ENCODE assay signal across 12 mouse cellular contexts in genomic region chr17:6741271-6741670, GRCm38 (mm10). TPM values are rescaled to one million over a fixed set of nuclear protein-coding genes. Genes with fewer than 3 reads are reported as not detected.
DNase-seq lines count a peak whose midpoint lies in the region; ATAC-seq and TF ChIP-seq lines count a peak whose summit lies in the region.
"Had no signal": no experiment of that assay in that cellular context is flagged by ENCODE, and none has a peak within 500 bp of the region (broad histone marks: within the 10 kb centered on the region; RNA-seq: fewer than 3 reads in every experiment).

No protein-coding gene starts in this region.

- no peak for ATAC-seq in intestine, postnatal 0 days
- ATAC-seq in intestine, embryonic 16.5 days = no peak
- ATAC-seq: activated CD4-positive, CD25-positive, alpha-beta regulatory T cell, adult 4 months had no signal

- H3K9me3 ChIP-seq in intestine, postnatal 0 days (ENCODE audit: control insufficient read depth) = no peaks in the 10 kb centered on the region
- no peaks in the 10 kb centered on the region for H3K9me3 ChIP-seq in intestine, embryonic 16.5 days (ENCODE audit: control insufficient read depth, low read length)
- H3K9me3 ChIP-seq: lung, embryonic 15.5 days had no signal

- peaks cover 83% of the 10 kb centered on the region for H3K36me3 ChIP-seq in intestine, postnatal 0 days (ENCODE audit: control insufficient read depth, insufficient read depth)
- H3K36me3 ChIP-seq in intestine, embryonic 16.5 days (ENCODE audit: control insufficient read depth, insufficient read depth, low read length) = peaks cover 26% of the 10 kb centered on the region

- H3K4me2 ChIP-seq in intestine, postnatal 0 days (replicated peaks; ENCODE audit: low read depth) = no peak overlapping the region
- H3K4me2 ChIP-seq in intestine, embryonic 16.5 days (ENCODE audit: low read depth, low read length) = no peak overlapping the region
- H3K4me2 ChIP-seq: lung, embryonic 15.5 days had no signal

- TF ChIP-seq CTCF in intestine, postnatal 0 days (IDR thresholded peaks at IDR 0.05; ENCODE audit: low read depth) = no peak

- WGBS in intestine, postnatal 0 days = 84% methylated on average over 12 of the region's 12 CpGs
- 84% methylated on average over 12 of the region's 12 CpGs for WGBS in intestine, embryonic 16.5 days

- H3K27ac ChIP-seq in intestine, postnatal 0 days (ENCODE audit: low read depth, low read length) = 0 out of 2 replicates have a peak overlapping the region, but pooled peaks have one; percentile 7
- H3K27ac ChIP-seq in intestine, embryonic 16.5 days (ENCODE audit: low read length) = no peak overlapping the region
- H3K27ac ChIP-seq: lung, embryonic 15.5 days had no signal

- no peaks in the 10 kb centered on the region for H3K27me3 ChIP-seq in intestine, postnatal 0 days (replicated peaks; ENCODE audit: control insufficient read depth, insufficient read depth, low read length)
- H3K27me3 ChIP-seq in intestine, embryonic 16.5 days (replicated peaks; ENCODE audit: control insufficient read depth, insufficient read depth, low read length) = no peaks in the 10 kb centered on the region
- H3K27me3 ChIP-seq: lung, embryonic 15.5 days had no signal

- peaks cover 13% of the 10 kb centered on the region for H3K4me1 ChIP-seq in intestine, postnatal 0 days (replicated peaks; ENCODE audit: control insufficient read depth, insufficient read depth, low read length)
- peaks cover 33% of the 10 kb centered on the region for H3K4me1 ChIP-seq in intestine, embryonic 16.5 days (ENCODE audit: control insufficient read depth, insufficient read depth, low read length)

- peak; percentile 4 to 16 for DNase-seq in adrenal gland, adult (ENCODE audit: inconsistent age in 2 of 2, low spot score in 1 of 2)
- no peak for DNase-seq in adrenal gland, adult 18-20 months (ENCODE audit: low spot score in 2 of 2)
- DNase-seq in testis, postnatal 10 days (ENCODE audit: low spot score) = peak; percentile 41
- DNase-seq in testis, postnatal 14 days (ENCODE audit: low spot score) = no peak
- DNase-seq in layer of hippocampus, postnatal 14 days (ENCODE audit: low spot score in 2 of 2) = peak; percentile 39 to 52
- DNase-seq in kidney, postnatal 36 days = no peak
- DNase-seq: embryo, embryonic 11 days; kidney, adult 9 months had no signal

- no peak overlapping the region for H3K4me3 ChIP-seq in intestine, postnatal 0 days (ENCODE audit: low read depth, low read length)
- H3K4me3 ChIP-seq in intestine, embryonic 16.5 days (ENCODE audit: low read length) = no peak overlapping the region
- H3K4me3 ChIP-seq: lung, embryonic 15.5 days had no signal

- H3K9ac ChIP-seq in intestine, postnatal 0 days (ENCODE audit: low read depth, low read length) = no peak overlapping the region
- H3K9ac ChIP-seq in intestine, embryonic 16.5 days (ENCODE audit: low read depth, low read length) = no peak overlapping the region
- H3K9ac ChIP-seq: lung, embryonic 15.5 days had no signal

RNA-seq across cellular contexts. Expression of gene Ezr, which starts 41.3 kb away (rescaled TPM):
- 10 to 100 TPM; 25.9 to 45.7 TPM for total RNA-seq in adrenal gland, adult 18-20 months (2021)
- polyA plus RNA-seq in intestine, postnatal 0 days (2015; fragmentation: Nextera tagmentation; extraction: Ambion mirVana) = 342 and 379 TPM in 2 replicates
- 281 and 319 TPM in 2 replicates for polyA plus RNA-seq in intestine, embryonic 16.5 days (2015; fragmentation: Nextera tagmentation; extraction: Ambion mirVana)
- 10 to 100 TPM; 63.0 to 68.2 TPM for total RNA-seq in layer of hippocampus, postnatal 14 days (2021)

Comparison
In these comparisons a context has a peak if more than half of its experiments do, and no peak if none do; other contexts are left out.
1. DNase-seq: peak in adrenal gland, adult (2 of 2), testis, postnatal 10 days (single experiment) and layer of hippocampus, postnatal 14 days (2 of 2); none in adrenal gland, adult 18-20 months (0 of 2), testis, postnatal 14 days (single experiment) and kidney, postnatal 36 days (0 of 2).